Mouse (Mus musculus) liver, postnatal 0 days (tissue): ENCODE results near the gene Gm28035.
A peak's percentile ranks its signal among the peaks of the same experiment; 100 is the strongest.

Source experiments
- CTCF ChIP-seq: sonication (generic); IDR thresholded peaks from 2 replicates; pipeline ENCODE4 v1.5.1; 2016; ENCODE audit warnings: antibody characterized with exemption, low read depth
- EP300 ChIP-seq: IDR thresholded peaks from 2 replicates; pipeline ENCODE4 v1.6.1; 2016; ENCODE audit warnings: antibody characterized with exemption, low read depth, mild to moderate bottlenecking

DNA sequence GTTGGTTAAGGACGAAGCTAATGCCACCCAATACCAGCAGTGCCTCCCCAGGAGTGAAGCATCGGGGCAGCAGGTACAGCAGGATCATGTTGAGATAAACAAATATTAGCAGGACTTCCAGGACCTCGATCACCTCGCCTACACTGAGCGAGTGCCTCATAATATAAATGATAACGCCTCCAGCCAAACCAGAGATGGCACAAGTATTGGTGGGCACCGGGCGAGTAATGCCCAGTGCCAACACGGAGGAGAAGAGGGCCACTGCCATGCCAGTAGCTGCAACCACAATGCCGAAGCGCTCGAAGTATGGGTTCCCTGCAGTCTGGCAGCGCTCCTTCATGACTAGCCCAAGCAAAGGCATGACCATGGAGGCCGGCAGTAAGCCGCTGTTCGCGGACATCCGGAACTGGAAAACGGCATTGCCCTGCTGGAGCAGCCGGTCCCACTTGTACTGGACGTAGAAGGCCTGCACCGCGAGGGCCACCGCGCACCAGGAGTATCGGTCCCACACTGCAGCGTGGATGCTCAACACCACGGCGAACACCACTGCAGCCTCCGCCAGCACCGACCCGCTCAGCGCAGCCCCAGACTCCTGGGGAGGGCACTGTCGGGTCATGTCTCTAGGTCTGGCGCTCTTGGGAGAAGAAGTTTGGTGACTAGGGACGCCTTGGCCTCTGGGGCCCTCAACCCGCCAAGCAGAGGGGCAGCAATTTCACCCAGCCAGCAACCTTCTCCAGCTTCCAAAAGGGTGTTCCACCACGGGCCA is 45.2 kb downstream of the Gm28035 start:
- TF ChIP-seq CTCF, result 0 out of 2 replicates have a peak, but pooled peaks have one; percentile 0
- no peak for TF ChIP-seq EP300
